Mouse (Mus musculus) lung, postnatal 0 days (tissue): ENCODE results near the gene B4galt2.

Experiments used
- CTCF ChIP-seq: IDR thresholded peaks from 2 replicates; pipeline ENCODE4 v1.5.1; 2016; ENCODE audit warnings: antibody characterized with exemption, mild to moderate bottlenecking
- EP300 ChIP-seq: IDR thresholded peaks from 2 replicates; pipeline ENCODE4 v1.6.1; 2016; ENCODE audit warnings: antibody characterized with exemption, mild to moderate bottlenecking, control low read depth

DNA sequence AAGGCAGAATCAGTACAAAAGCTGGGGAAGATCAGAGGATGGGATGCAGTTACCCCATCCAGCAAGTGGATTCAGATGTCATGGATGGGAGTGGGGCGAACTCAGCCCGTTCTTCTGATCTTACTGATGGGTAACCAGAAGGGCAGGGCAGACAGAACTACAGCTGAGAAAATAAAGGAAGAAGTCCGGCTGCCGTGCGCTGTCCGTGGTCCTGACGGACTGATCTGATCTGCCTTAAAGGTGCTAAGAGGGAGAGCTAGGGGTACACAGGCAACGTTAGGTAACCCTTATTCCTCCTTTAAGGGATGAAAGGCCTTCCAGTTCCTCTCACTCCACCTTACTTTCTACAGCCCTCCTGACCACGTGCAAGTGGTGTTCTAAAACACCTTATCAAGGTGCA, 10.1 kb upstream of the B4galt2 start:
- TF ChIP-seq EP300 (no peak), CTCF (no peak)
